Mouse (Mus musculus) hindbrain, embryonic 14.5 days (tissue): ENCODE data around the gene Necab3. TPM values are rescaled to one million over a fixed set of nuclear protein-coding genes. Genes with fewer than 3 reads are reported as not detected.

Source experiments
- ATAC-seq: fragments of 200-750 bp; cut with Nextera tagmentation; 2 replicates; pipeline ENCODE4 v1.8.0; 2017; ENCODE audit warnings: moderate number of reproducible peaks, mild to moderate bottlenecking, moderate TSS enrichment, moderate library complexity; ENCODE audit not compliant: low FRiP score
- DNase-seq: peaks from one replicate; pipeline ENCODE4 v3.0.0-alpha.2; 2015; ENCODE audit warnings: low spot score
- H3K27ac ChIP-seq: fragments of 300-500 bp; sonication (generic); 2 replicates; pipeline ENCODE4 v1.5.1; 2014; ENCODE audit warnings: mild to moderate bottlenecking, moderate library complexity
- H3K27me3 ChIP-seq: fragments of 300-500 bp; sonication (generic); 2 replicates; pipeline ENCODE4 v1.6.1; 2014; ENCODE audit warnings: mild to moderate bottlenecking, low read length, mixed read lengths; ENCODE audit not compliant: control insufficient read depth, insufficient read depth
- H3K36me3 ChIP-seq: fragments of 300-500 bp; sonication (generic); replicated peaks from 2 replicates; pipeline ENCODE4 v1.6.1; 2014; ENCODE audit not compliant: control insufficient read depth, insufficient read depth
- H3K4me1 ChIP-seq: fragments of 300-500 bp; sonication (generic); replicated peaks from 2 replicates; pipeline ENCODE4 v1.6.1; 2014; ENCODE audit warnings: antibody characterized with exemption, low read length, mixed read lengths; ENCODE audit not compliant: control insufficient read depth, insufficient read depth
- H3K4me2 ChIP-seq: fragments of 300-500 bp; sonication (generic); replicated peaks from 2 replicates; pipeline ENCODE4 v1.6.1; 2014; ENCODE audit warnings: mild to moderate bottlenecking, moderate library complexity
- H3K4me3 ChIP-seq: fragments of 300-500 bp; sonication (generic); replicated peaks from 2 replicates; pipeline ENCODE4 v1.5.1; 2014; ENCODE audit warnings: mild to moderate bottlenecking, low read length
- H3K9ac ChIP-seq: fragments of 300-500 bp; sonication (generic); 2 replicates; pipeline ENCODE4 v1.6.1; 2014
- H3K9me3 ChIP-seq: fragments of 300-500 bp; sonication (generic); 2 replicates; pipeline ENCODE4 v1.6.1; 2016; ENCODE audit warnings: low read length; ENCODE audit not compliant: control insufficient read depth
- WGBS: fragments of 180-500 bp; shearing (Covaris S2); extraction: QIAGEN DNeasy Blood & Tissue Kit; methylation state at CpG from one replicate; pipeline ENCODE4 v1.1.7; 2014; 5-methylcytosine and 5-hydroxymethylcytosine counted together
- polyA plus RNA-seq: library from polyadenylated mRNA; unstranded; fragments of >200 nt; fragmentation: Nextera tagmentation; extraction: Ambion mirVana; gene quantifications from 2 replicates; pipeline ENCODE4 v1.2.1, GENCODE M21; 2014

Gene Necab3
- polyA plus RNA-seq, 1 experiment from 2014 or later, result 15.2 TPM

GRCm38 (mm10) chr2:154538710-154539109 is 20.0 kb downstream of the Necab3 start:
- ATAC-seq (no peak), DNase-seq (no peak)
- no peak overlapping the region for H3K4me3 ChIP-seq
- H3K9me3 ChIP-seq, result no peaks in the 10 kb centered on the region
- H3K27ac ChIP-seq, result peak overlapping the region; percentile 49
- H3K27me3 ChIP-seq, result no peaks in the 10 kb centered on the region
- H3K36me3 ChIP-seq, result peaks cover 34% of the 10 kb centered on the region
- H3K4me1 ChIP-seq, result peaks cover 12% of the 10 kb centered on the region
- H3K9ac ChIP-seq, result 0 out of 2 replicates have a peak overlapping the region, but pooled peaks have one; percentile 31
- 34% methylated on average over 3 of the region's 3 CpGs for WGBS
- no peak overlapping the region for H3K4me2 ChIP-seq

- 50% methylated on average over 2 of the region's 2 CpGs for WGBS
Observed at GRCm38 (mm10) chr2:154538310-154538709, 20.4 kb downstream of the Necab3 start.

GRCm38 (mm10) chr2:154534704-154535270 is 23.9 kb downstream of the Necab3 start:
- Histone ChIP-seq H3K4me1 (peaks cover 12% of the 10 kb centered on the region), H3K9ac (no peak overlapping the region), H3K4me3 (no peak overlapping the region), H3K4me2 (no peak overlapping the region), H3K36me3 (peaks cover 61% of the 10 kb centered on the region), H3K27ac (no peak overlapping the region), H3K27me3 (no peaks in the 10 kb centered on the region), H3K9me3 (no peaks in the 10 kb centered on the region)
- ATAC-seq, result no peak
- DNase-seq, result no peak
- WGBS, result 95% methylated on average over 12 of the region's 12 CpGs

More at GRCm38 (mm10) chr2:154538310-154538709, 20.4 kb downstream of the Necab3 start:
- ATAC-seq, result no peak
- Histone ChIP-seq H3K36me3 (peaks cover 38% of the 10 kb centered on the region), H3K27me3 (no peaks in the 10 kb centered on the region), H3K9me3 (no peaks in the 10 kb centered on the region), H3K9ac (0 out of 2 replicates have a peak overlapping the region, but pooled peaks have one; percentile 31), H3K4me1 (peaks cover 12% of the 10 kb centered on the region), H3K4me2 (no peak overlapping the region), H3K27ac (peak overlapping the region; percentile 49), H3K4me3 (no peak overlapping the region)
- no peak for DNase-seq

- WGBS, result 29% methylated on average over 3 of the region's 3 CpGs
- Histone ChIP-seq H3K4me2 (no peak overlapping the region), H3K27me3 (no peaks in the 10 kb centered on the region), H3K27ac (no peak overlapping the region), H3K9me3 (no peaks in the 10 kb centered on the region), H3K9ac (no peak overlapping the region), H3K4me3 (no peak overlapping the region), H3K4me1 (peaks cover 1% of the 10 kb centered on the region), H3K36me3 (peaks cover 79% of the 10 kb centered on the region)
- DNase-seq, result no peak
- ATAC-seq, result no peak
Observed at GRCm38 (mm10) chr2:154532888-154533287, 25.8 kb downstream of the Necab3 start.

- DNase-seq (no peak), ATAC-seq (no peak)
- Histone ChIP-seq H3K9ac (no peak overlapping the region), H3K36me3 (peaks cover 76% of the 10 kb centered on the region), H3K27ac (no peak overlapping the region), H3K27me3 (no peaks in the 10 kb centered on the region), H3K4me1 (no peaks in the 10 kb centered on the region), H3K4me2 (no peak overlapping the region), H3K9me3 (no peaks in the 10 kb centered on the region), H3K4me3 (no peak overlapping the region)
- WGBS, result 80% methylated on average over 3 of the region's 3 CpGs
Observed at GRCm38 (mm10) chr2:154526531-154526930, 32.2 kb downstream of the Necab3 start.

- ATAC-seq, result no peak
- 95% methylated on average over 2 of the region's 2 CpGs for WGBS
Observed at GRCm38 (mm10) chr2:154525285-154525684, 33.4 kb downstream of the Necab3 start.

GRCm38 (mm10) chr2:154522334-154522733 is 36.4 kb downstream of the Necab3 start:
- DNase-seq (no peak), ATAC-seq (no peak)
- H3K27ac ChIP-seq, result no peak overlapping the region
- H3K9ac ChIP-seq, result no peak overlapping the region
- no peaks in the 10 kb centered on the region for H3K27me3 ChIP-seq
- H3K9me3 ChIP-seq, result no peaks in the 10 kb centered on the region
- H3K36me3 ChIP-seq, result peaks cover 68% of the 10 kb centered on the region
- WGBS, result 95% methylated on average over 5 of the region's 5 CpGs
- no peak overlapping the region for H3K4me3 ChIP-seq
- no peaks in the 10 kb centered on the region for H3K4me1 ChIP-seq
- H3K4me2 ChIP-seq, result no peak overlapping the region

More at GRCm38 (mm10) chr2:154525285-154525684, 33.4 kb downstream of the Necab3 start:
- H3K4me2 ChIP-seq, result no peak overlapping the region
- no peak for DNase-seq
- H3K36me3 ChIP-seq, result peaks cover 75% of the 10 kb centered on the region
- H3K27ac ChIP-seq, result no peak overlapping the region
- no peaks in the 10 kb centered on the region for H3K9me3 ChIP-seq
- H3K4me1 ChIP-seq, result no peaks in the 10 kb centered on the region
- no peak overlapping the region for H3K4me3 ChIP-seq
- no peaks in the 10 kb centered on the region for H3K27me3 ChIP-seq
- no peak overlapping the region for H3K9ac ChIP-seq

GRCm38 (mm10) chr2:154521449-154521848 is 37.2 kb downstream of the Necab3 start:
- Histone ChIP-seq H3K27me3 (no peaks in the 10 kb centered on the region), H3K9me3 (no peaks in the 10 kb centered on the region), H3K4me1 (no peaks in the 10 kb centered on the region), H3K4me2 (no peak overlapping the region), H3K4me3 (no peak overlapping the region), H3K27ac (no peak overlapping the region), H3K9ac (no peak overlapping the region), H3K36me3 (peaks cover 70% of the 10 kb centered on the region)
- DNase-seq (no peak), ATAC-seq (no peak)

GRCm38 (mm10) chr2:154517424-154517823 is 41.3 kb downstream of the Necab3 start:
- H3K36me3 ChIP-seq, result peaks cover 43% of the 10 kb centered on the region
- WGBS, result over 99% methylated on average over 5 of the region's 5 CpGs

GRCm38 (mm10) chr2:154516944-154517343 is 41.7 kb downstream of the Necab3 start:
- WGBS, result 83% methylated on average over 3 of the region's 3 CpGs
- ATAC-seq, result no peak

More at GRCm38 (mm10) chr2:154517424-154517823, 41.3 kb downstream of the Necab3 start:
- Histone ChIP-seq H3K4me1 (no peaks in the 10 kb centered on the region), H3K27me3 (no peaks in the 10 kb centered on the region), H3K9ac (no peak overlapping the region), H3K4me3 (no peak overlapping the region), H3K9me3 (no peaks in the 10 kb centered on the region), H3K4me2 (no peak overlapping the region), H3K27ac (no peak overlapping the region)
- ATAC-seq, result no peak
- DNase-seq, result no peak

More at GRCm38 (mm10) chr2:154516944-154517343, 41.7 kb downstream of the Necab3 start:
- no peaks in the 10 kb centered on the region for H3K27me3 ChIP-seq
- H3K9ac ChIP-seq, result no peak overlapping the region
- no peak overlapping the region for H3K27ac ChIP-seq
- H3K4me2 ChIP-seq, result no peak overlapping the region
- DNase-seq, result no peak
- H3K4me3 ChIP-seq, result no peak overlapping the region
- H3K36me3 ChIP-seq, result peaks cover 43% of the 10 kb centered on the region
- H3K9me3 ChIP-seq, result no peaks in the 10 kb centered on the region
- H3K4me1 ChIP-seq, result no peaks in the 10 kb centered on the region
